In genomic region chr9:21463138-21463590, GRCm38 (mm10) we compare ENCODE assay signal across 9 mouse cellular contexts. TPM values are rescaled to one million over a fixed set of nuclear protein-coding genes. Genes with fewer than 3 reads are reported as not detected.
DNase-seq lines count a peak whose midpoint lies in the region; ATAC-seq and TF ChIP-seq lines count a peak whose summit lies in the region.
"Had no signal": no experiment of that assay in that cellular context is flagged by ENCODE, and none has a peak within 500 bp of the region (broad histone marks: within the 10 kb centered on the region; RNA-seq: fewer than 3 reads in every experiment).

No protein-coding gene starts in this region.

- H3K36me3 ChIP-seq in embryonic facial prominence, embryonic 13.5 days = peaks cover 44% of the 10 kb centered on the region
- H3K36me3 ChIP-seq in heart, embryonic 11.5 days (ENCODE audit: control insufficient read depth, insufficient read depth, low read length) = peaks cover 16% of the 10 kb centered on the region
- peaks cover 46% of the 10 kb centered on the region for H3K36me3 ChIP-seq in kidney, embryonic 15.5 days
- H3K36me3 ChIP-seq in lung, embryonic 14.5 days (ENCODE audit: insufficient read depth) = peaks cover 42% of the 10 kb centered on the region

- ATAC-seq in embryonic facial prominence, embryonic 13.5 days (ENCODE audit: insufficient number of reproducible peaks, insufficient read depth, low FRiP score, low TSS enrichment, low read depth) = no peak
- peak; percentile 72 for ATAC-seq in heart, embryonic 11.5 days (replicated peaks; ENCODE audit: insufficient number of reproducible peaks, low FRiP score, low TSS enrichment)
- ATAC-seq in kidney, embryonic 15.5 days (replicated peaks; ENCODE audit: low FRiP score) = no peak; the same call in 1 of the 2 replicates
- peak; percentile 63; the same call in 1 of the 2 replicates for ATAC-seq in lung, embryonic 14.5 days (ENCODE audit: insufficient read depth)

- H3K27ac ChIP-seq in embryonic facial prominence, embryonic 13.5 days = no peak overlapping the region
- peak overlapping the region; percentile 76 for H3K27ac ChIP-seq in heart, embryonic 11.5 days (ENCODE audit: low read depth, low read length)
- H3K27ac ChIP-seq in kidney, embryonic 15.5 days = peak overlapping the region; percentile 64
- peak overlapping the region; percentile 13 for H3K27ac ChIP-seq in lung, embryonic 14.5 days (ENCODE audit: low read depth)
- H3K27ac ChIP-seq: embryonic facial prominence, embryonic 12.5 days had no signal

- no peak for TF ChIP-seq CTCF in lung, embryonic 14.5 days (IDR thresholded peaks at IDR 0.05; ENCODE audit: low read depth)

- no peak overlapping the region for H3K4me3 ChIP-seq in embryonic facial prominence, embryonic 13.5 days
- H3K4me3 ChIP-seq in heart, embryonic 11.5 days (ENCODE audit: low read depth, low read length) = no peak overlapping the region
- no peak overlapping the region for H3K4me3 ChIP-seq in kidney, embryonic 15.5 days (replicated peaks)
- H3K4me3 ChIP-seq in lung, embryonic 14.5 days (ENCODE audit: low read depth, low read length) = no peak overlapping the region
- H3K4me3 ChIP-seq: embryonic facial prominence, embryonic 12.5 days had no signal

- no peak overlapping the region for H3K4me2 ChIP-seq in embryonic facial prominence, embryonic 13.5 days
- peak overlapping the region; percentile 29 for H3K4me2 ChIP-seq in heart, embryonic 11.5 days
- 0 out of 2 replicates have a peak overlapping the region, but pooled peaks have one; percentile 12 for H3K4me2 ChIP-seq in kidney, embryonic 15.5 days
- H3K4me2 ChIP-seq in lung, embryonic 14.5 days = peak overlapping the region; percentile 1
- H3K4me2 ChIP-seq: embryonic facial prominence, embryonic 12.5 days had no signal

- no peaks in the 10 kb centered on the region for H3K9me3 ChIP-seq in embryonic facial prominence, embryonic 13.5 days
- no peaks in the 10 kb centered on the region for H3K9me3 ChIP-seq in heart, embryonic 11.5 days (replicated peaks; ENCODE audit: control insufficient read depth, low read length)
- H3K9me3 ChIP-seq in kidney, embryonic 15.5 days (replicated peaks) = no peaks in the 10 kb centered on the region
- H3K9me3 ChIP-seq in lung, embryonic 14.5 days (ENCODE audit: low read depth, low read length) = no peaks in the 10 kb centered on the region
- H3K9me3 ChIP-seq: embryonic facial prominence, embryonic 12.5 days had no signal

- no peaks in the 10 kb centered on the region for H3K27me3 ChIP-seq in embryonic facial prominence, embryonic 13.5 days
- H3K27me3 ChIP-seq in heart, embryonic 11.5 days (ENCODE audit: control insufficient read depth, insufficient read depth, low read length) = no peaks in the 10 kb centered on the region
- H3K27me3 ChIP-seq in kidney, embryonic 15.5 days = no peaks in the 10 kb centered on the region
- H3K27me3 ChIP-seq in lung, embryonic 14.5 days (ENCODE audit: insufficient read depth, low read length) = no peaks in the 10 kb centered on the region
- H3K27me3 ChIP-seq: embryonic facial prominence, embryonic 12.5 days had no signal

- H3K4me1 ChIP-seq in embryonic facial prominence, embryonic 13.5 days = no peaks in the 10 kb centered on the region
- H3K4me1 ChIP-seq in heart, embryonic 11.5 days (ENCODE audit: control insufficient read depth, insufficient read depth, low read length) = peaks cover 29% of the 10 kb centered on the region
- H3K4me1 ChIP-seq in kidney, embryonic 15.5 days = peaks cover 27% of the 10 kb centered on the region
- no peaks in the 10 kb centered on the region for H3K4me1 ChIP-seq in lung, embryonic 14.5 days (ENCODE audit: insufficient read depth)
- H3K4me1 ChIP-seq: embryonic facial prominence, embryonic 12.5 days had no signal

- 0 out of 2 replicates have a peak overlapping the region, but pooled peaks have one; percentile 33 for H3K9ac ChIP-seq in embryonic facial prominence, embryonic 13.5 days
- peak overlapping the region; percentile 50; the same call in 1 of the 2 replicates for H3K9ac ChIP-seq in heart, embryonic 11.5 days (ENCODE audit: low read depth, low read length)
- no peak overlapping the region for H3K9ac ChIP-seq in kidney, embryonic 15.5 days
- H3K9ac ChIP-seq in lung, embryonic 14.5 days = 0 out of 2 replicates have a peak overlapping the region, but pooled peaks have one; percentile 5
- H3K9ac ChIP-seq: embryonic facial prominence, embryonic 12.5 days had no signal

- DNase-seq in 3134 (ENCODE audit: extremely low read depth, insufficient read length, low spot score) (peak; percentile 48), ES-CJ7 (ENCODE audit: low read depth, low spot score) (peak; percentile 40)
- peak; percentile 60 for DNase-seq in lung, embryonic 14.5 days
- peak; percentile 87 for DNase-seq in skeletal muscle tissue, adult 2 months (ENCODE audit: low read depth, low spot score)
- DNase-seq in T-cell, adult 2 months (ENCODE audit: low spot score) = no peak

- WGBS in embryonic facial prominence, embryonic 13.5 days = 64% methylated on average over 5 of the region's 5 CpGs
- WGBS in heart, embryonic 11.5 days (ENCODE audit: insufficient replicate concordance) = 19% methylated on average over 5 of the region's 5 CpGs
- 38% methylated on average over 5 of the region's 5 CpGs for WGBS in kidney, embryonic 15.5 days
- WGBS in lung, embryonic 14.5 days = 26% methylated on average over 5 of the region's 5 CpGs

RNA-seq across cellular contexts. Expression of gene Dnm2, which starts 38.5 kb away (rescaled TPM):
- polyA plus RNA-seq in embryonic facial prominence, embryonic 13.5 days (2015; fragmentation: Nextera tagmentation; extraction: Ambion mirVana) = 74.5 and 79.8 TPM in 2 replicates
- polyA plus RNA-seq in heart, embryonic 11.5 days (2014; fragmentation: Nextera tagmentation; extraction: Ambion mirVana) = 62.7 and 68.1 TPM in 2 replicates
- polyA plus RNA-seq in kidney, embryonic 15.5 days (2015; fragmentation: Nextera tagmentation; extraction: Ambion mirVana) = 75.3 and 79.1 TPM in 2 replicates
- 67.9 and 71.8 TPM in 2 replicates for polyA plus RNA-seq in lung, embryonic 14.5 days (2014; fragmentation: Nextera tagmentation; extraction: Ambion mirVana)

RNA-seq across cellular contexts. Expression of gene Tmed1, which starts 46.9 kb away (rescaled TPM):
- polyA plus RNA-seq in embryonic facial prominence, embryonic 13.5 days (2015; fragmentation: Nextera tagmentation; extraction: Ambion mirVana) = 112 and 123 TPM in 2 replicates
- 79.8 and 80.9 TPM in 2 replicates for polyA plus RNA-seq in heart, embryonic 11.5 days (2014; fragmentation: Nextera tagmentation; extraction: Ambion mirVana)
- 133 and 138 TPM in 2 replicates for polyA plus RNA-seq in kidney, embryonic 15.5 days (2015; fragmentation: Nextera tagmentation; extraction: Ambion mirVana)
- polyA plus RNA-seq in lung, embryonic 14.5 days (2014; fragmentation: Nextera tagmentation; extraction: Ambion mirVana) = 106 and 108 TPM in 2 replicates

RNA-seq across cellular contexts. Expression of gene Qtrt1, which starts 51.5 kb away (rescaled TPM):
- 47.0 and 53.5 TPM in 2 replicates for polyA plus RNA-seq in embryonic facial prominence, embryonic 13.5 days (2015; fragmentation: Nextera tagmentation; extraction: Ambion mirVana)
- polyA plus RNA-seq in heart, embryonic 11.5 days (2014; fragmentation: Nextera tagmentation; extraction: Ambion mirVana) = 24.2 and 31.7 TPM in 2 replicates
- 56.5 and 63.3 TPM in 2 replicates for polyA plus RNA-seq in kidney, embryonic 15.5 days (2015; fragmentation: Nextera tagmentation; extraction: Ambion mirVana)
- polyA plus RNA-seq in lung, embryonic 14.5 days (2014; fragmentation: Nextera tagmentation; extraction: Ambion mirVana) = 49.0 and 55.1 TPM in 2 replicates

Comparison
In these comparisons a context has a peak if more than half of its experiments do, and no peak if none do; other contexts are left out.
1. ATAC-seq: peak in heart, embryonic 11.5 days (single experiment) and lung, embryonic 14.5 days (single experiment); none in embryonic facial prominence, embryonic 13.5 days (single experiment) and kidney, embryonic 15.5 days (single experiment).